Mouse (Mus musculus): ENCODE measurements at regions not wholly inside any gene's neighbourhood (a gene's known extent, or its start where the extent isn't known, plus 50 kb on each side); places are given as distances from the start of the nearest gene placed in this dataset.

- H3K27ac ChIP-seq (ENCODE audit: control insufficient read depth, low read depth, low read length): no peak overlapping the region
- H3K9me3 ChIP-seq (replicated peaks; ENCODE audit: insufficient read depth, low read length): no peaks in the 10 kb centered on the region
- H3K36me3 ChIP-seq (ENCODE audit: control insufficient read depth in 1 of 2, insufficient read depth in 2 of 2, low read length in 2 of 2): no peaks in the 10 kb centered on the region
- no peaks in the 10 kb centered on the region for H3K4me1 ChIP-seq (ENCODE audit: control insufficient read depth in 1 of 2, insufficient read depth in 2 of 2, low read length in 2 of 2)
- TF ChIP-seq USF2 (IDR thresholded peaks at IDR 0.05; ENCODE audit: borderline replicate concordance in 1 of 2, insufficient read depth in 1 of 2, low read depth in 1 of 2, low read length in 2 of 2) (no peak), MYB (IDR thresholded peaks at IDR 0.05; ENCODE audit: low read depth, low read length) (no peak), TCF12 (IDR thresholded peaks at IDR 0.05; ENCODE audit: low read depth, low read length) (no peak), GATA1 (IDR thresholded peaks at IDR 0.05; ENCODE audit: low read depth, low read length) (no peak), E2F4 (IDR thresholded peaks at IDR 0.05; ENCODE audit: borderline replicate concordance, low read depth, low read length) (no peak), MYC (IDR thresholded peaks at IDR 0.05; ENCODE audit: low read depth, low read length) (no peak), KAT2A (conservative IDR thresholded peaks at IDR 0.05; ENCODE audit: low read depth, low read length) (no peak)
- no peak for DNase-seq (ENCODE audit: low read depth, low spot score)
- no peaks in the 10 kb centered on the region for H3K27me3 ChIP-seq (ENCODE audit: control insufficient read depth in 1 of 2, insufficient read depth in 2 of 2, low read length in 2 of 2)
- no peaks in the 10 kb centered on the region for H3K79me2 ChIP-seq (ENCODE audit: control insufficient read depth, insufficient read depth, low read length, poor library complexity)
- H3K4me3 ChIP-seq (ENCODE audit: control insufficient read depth in 1 of 2, insufficient read depth in 1 of 2, low read depth in 2 of 2, low read length in 2 of 2): no peak overlapping the region
- no peak overlapping the region for H3K9ac ChIP-seq (ENCODE audit: control insufficient read depth, low read depth, low read length, poor library complexity, severe bottlenecking)
Observed at GRCm38 (mm10) chr3:101714810-101715209, 110.3 kb upstream of the Atp1a1 start.

GRCm38 (mm10) chr3:101713669-101714068 lies 109.2 kb upstream of the Atp1a1 start:
- H3K4me3 ChIP-seq (ENCODE audit: control insufficient read depth in 1 of 2, insufficient read depth in 1 of 2, low read depth in 2 of 2, low read length in 2 of 2): no peak overlapping the region
- no peaks in the 10 kb centered on the region for H3K4me1 ChIP-seq (ENCODE audit: control insufficient read depth in 1 of 2, insufficient read depth in 2 of 2, low read length in 2 of 2)
- TF ChIP-seq TAL1 (IDR thresholded peaks at IDR 0.05; ENCODE audit: low read length): no peak
- no peak for TF ChIP-seq MYB (IDR thresholded peaks at IDR 0.05; ENCODE audit: low read depth, low read length)
- no peak for TF ChIP-seq TBP (IDR thresholded peaks at IDR 0.05; ENCODE audit: low read depth, low read length)
- no peak for TF ChIP-seq MAFK (IDR thresholded peaks at IDR 0.05; ENCODE audit: borderline replicate concordance, low read depth, low read length)
- TF ChIP-seq MAZ (IDR thresholded peaks at IDR 0.05; ENCODE audit: low read depth, low read length): no peak
- no peak for TF ChIP-seq MAX (IDR thresholded peaks at IDR 0.05; ENCODE audit: low read length)
- no peaks in the 10 kb centered on the region for H3K36me3 ChIP-seq (ENCODE audit: control insufficient read depth in 1 of 2, insufficient read depth in 2 of 2, low read length in 2 of 2)
- H3K27ac ChIP-seq (ENCODE audit: control insufficient read depth, low read depth, low read length): no peak overlapping the region
- H3K27me3 ChIP-seq (ENCODE audit: control insufficient read depth in 1 of 2, insufficient read depth in 2 of 2, low read length in 2 of 2): no peaks in the 10 kb centered on the region
- H3K9me3 ChIP-seq (replicated peaks; ENCODE audit: insufficient read depth, low read length): no peaks in the 10 kb centered on the region
- H3K79me2 ChIP-seq (ENCODE audit: control insufficient read depth, insufficient read depth, low read length, poor library complexity): no peaks in the 10 kb centered on the region
- DNase-seq (ENCODE audit: low read depth, low spot score): no peak
- H3K9ac ChIP-seq (ENCODE audit: control insufficient read depth, low read depth, low read length, poor library complexity, severe bottlenecking): no peak overlapping the region

DNA sequence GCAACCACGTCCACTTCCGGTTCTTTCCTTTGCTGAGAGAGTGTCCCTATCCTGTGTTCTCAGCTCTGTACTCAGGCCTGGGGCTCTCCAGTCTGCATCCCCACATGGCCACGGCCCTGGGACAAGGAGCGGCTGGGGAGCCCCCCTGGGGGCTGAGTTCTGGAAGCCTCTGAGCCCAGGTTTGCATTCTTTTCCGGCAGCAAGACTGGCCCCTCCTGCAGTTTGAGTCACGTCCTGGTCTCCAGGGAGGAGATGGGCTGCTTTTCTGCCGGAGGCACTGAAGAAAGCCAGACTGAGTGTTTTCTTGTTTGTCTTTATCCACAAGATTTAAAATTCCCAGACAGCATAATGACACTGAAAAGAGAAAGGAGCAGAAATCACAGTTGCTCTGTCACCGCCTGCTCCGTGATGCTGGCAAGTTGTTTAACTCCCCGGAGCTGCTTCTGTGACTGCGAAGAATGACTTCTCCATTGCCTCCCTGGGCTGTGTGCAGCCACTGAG lies 108.7 kb upstream of the Atp1a1 start:
- no peaks in the 10 kb centered on the region for H3K4me1 ChIP-seq (ENCODE audit: control insufficient read depth in 1 of 2, insufficient read depth in 2 of 2, low read length in 2 of 2)
- no peak overlapping the region for H3K4me3 ChIP-seq (ENCODE audit: control insufficient read depth in 1 of 2, insufficient read depth in 1 of 2, low read depth in 2 of 2, low read length in 2 of 2)
- no peak for TF ChIP-seq USF2 (IDR thresholded peaks at IDR 0.05; ENCODE audit: borderline replicate concordance in 1 of 2, insufficient read depth in 1 of 2, low read depth in 1 of 2, low read length in 2 of 2)
- H3K9ac ChIP-seq (ENCODE audit: control insufficient read depth, low read depth, low read length, poor library complexity, severe bottlenecking): no peak overlapping the region
- H3K9me3 ChIP-seq (replicated peaks; ENCODE audit: insufficient read depth, low read length): no peaks in the 10 kb centered on the region
- no peaks in the 10 kb centered on the region for H3K27me3 ChIP-seq (ENCODE audit: control insufficient read depth in 1 of 2, insufficient read depth in 2 of 2, low read length in 2 of 2)
- H3K27ac ChIP-seq (ENCODE audit: control insufficient read depth, low read depth, low read length): no peak overlapping the region
- no peaks in the 10 kb centered on the region for H3K36me3 ChIP-seq (ENCODE audit: control insufficient read depth in 1 of 2, insufficient read depth in 2 of 2, low read length in 2 of 2)
- H3K79me2 ChIP-seq (ENCODE audit: control insufficient read depth, insufficient read depth, low read length, poor library complexity): no peaks in the 10 kb centered on the region
- DNase-seq (ENCODE audit: low read depth, low spot score): no peak

All from MEL (cell line).